Mouse (Mus musculus): ENCODE measurements at regions not wholly inside any gene's neighbourhood (a gene's known extent, or its start where the extent isn't known, plus 50 kb on each side); places are given as distances from the start of the nearest gene placed in this dataset.

DNA sequence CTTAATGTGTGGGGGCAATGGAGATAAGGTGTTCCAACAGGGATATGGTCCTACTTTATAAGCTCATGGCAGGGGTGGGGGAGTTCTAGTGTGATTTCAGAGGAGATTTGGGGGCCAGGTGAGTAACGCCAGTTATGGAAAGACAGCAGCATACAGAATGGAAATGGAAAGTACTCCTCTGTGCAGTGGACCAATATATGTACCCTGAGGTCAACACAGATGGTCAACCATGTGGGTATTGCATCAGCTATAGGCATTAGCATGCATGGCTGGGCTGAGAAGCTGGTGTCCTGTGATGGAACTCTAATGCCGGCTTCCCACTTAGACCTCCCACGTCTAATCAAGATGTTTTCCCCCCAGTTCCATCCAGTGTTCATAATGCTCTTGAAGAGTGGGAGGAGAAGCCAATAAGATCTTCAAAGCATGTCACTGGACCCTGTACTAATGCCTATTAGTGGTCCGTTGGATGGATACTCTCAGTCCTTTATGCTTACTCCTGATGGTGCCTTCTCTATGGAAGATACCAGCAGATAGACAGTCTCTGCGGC lies 139.3 kb upstream of the Tet2 start:
- no peak for TF ChIP-seq CTCF (conservative IDR thresholded peaks at IDR 0.05; ENCODE audit: low read length)
- no peak for TF ChIP-seq NANOG (IDR thresholded peaks at IDR 0.05; ENCODE audit: borderline replicate concordance, low read length)

Measured in E14TG2a.4 (cell line).